Mouse (Mus musculus) heart, embryonic 14.5 days (tissue): ENCODE measurements around the gene Eaf2. TPM values are rescaled to one million over a fixed set of nuclear protein-coding genes. Genes with fewer than 3 reads are reported as not detected.

Experiments
- ATAC-seq: fragments of 200-750 bp; cut with Nextera tagmentation; 2 replicates; pipeline ENCODE4 v1.8.0; 2017; ENCODE audit warnings: low read depth, moderate TSS enrichment; ENCODE audit not compliant: insufficient number of reproducible peaks, insufficient read depth, low FRiP score
- H3K27ac ChIP-seq, 2 experiments: fragments of 200-500 bp in 1 of 2; fragments of 300-500 bp in 1 of 2; sonication (generic) in 1 of 2; replicated peaks in 1 of 2; 2 replicates each; pipeline ENCODE4 v1.5.1; 2012 to 2014; ENCODE audit warnings: low read depth in 2 of 2, low read length in 2 of 2, control low read depth in 1 of 2, mild to moderate bottlenecking in 1 of 2, mixed read lengths in 1 of 2; ENCODE audit not compliant: control insufficient read depth in 1 of 2, insufficient read depth in 1 of 2
- H3K27me3 ChIP-seq: fragments of 300-500 bp; sonication (generic); 2 replicates; pipeline ENCODE4 v1.6.1; 2014; ENCODE audit warnings: mild to moderate bottlenecking, low read length, control low read depth; ENCODE audit not compliant: control insufficient read depth, insufficient read depth
- H3K36me3 ChIP-seq: fragments of 300-500 bp; sonication (generic); 2 replicates; pipeline ENCODE4 v1.6.1; 2014; ENCODE audit warnings: mild to moderate bottlenecking, control low read depth, low read length, mixed read lengths; ENCODE audit not compliant: control insufficient read depth, insufficient read depth
- H3K4me1 ChIP-seq, 2 experiments: fragments of 200-500 bp in 1 of 2; fragments of 300-500 bp in 1 of 2; sonication (generic) in 1 of 2; 2 replicates each; pipeline ENCODE4 v1.6.1; 2012 to 2014; ENCODE audit warnings: low read length in 2 of 2, control low read depth in 1 of 2, mixed read lengths in 1 of 2; ENCODE audit not compliant: control insufficient read depth in 2 of 2, insufficient read depth in 2 of 2
- H3K4me2 ChIP-seq: fragments of 300-500 bp; sonication (generic); 2 replicates; pipeline ENCODE4 v1.6.1; 2014; ENCODE audit warnings: mild to moderate bottlenecking, low read length
- H3K4me3 ChIP-seq, 2 experiments: fragments of 200-500 bp in 1 of 2; fragments of 300-500 bp in 1 of 2; sonication (generic) in 1 of 2; 2 replicates each; pipeline ENCODE4 v1.5.1; 2012 to 2014; ENCODE audit warnings: low read length in 2 of 2, mild to moderate bottlenecking in 2 of 2, control low read depth in 1 of 2, low read depth in 1 of 2, moderate library complexity in 1 of 2; ENCODE audit not compliant: control insufficient read depth in 1 of 2, insufficient read depth in 1 of 2
- H3K9ac ChIP-seq: fragments of 300-500 bp; sonication (generic); 2 replicates; pipeline ENCODE4 v1.6.1; 2014; ENCODE audit warnings: mild to moderate bottlenecking, low read length
- H3K9me3 ChIP-seq: fragments of 300-500 bp; sonication (generic); 2 replicates; pipeline ENCODE4 v1.6.1; 2016; ENCODE audit warnings: low read length, control low read depth; ENCODE audit not compliant: control insufficient read depth
- WGBS: fragments of 180-500 bp; shearing (Covaris S2); extraction: QIAGEN DNeasy Blood & Tissue Kit; methylation state at CpG from one replicate; pipeline ENCODE4 v1.1.7; 2014; 5-methylcytosine and 5-hydroxymethylcytosine counted together
- polyA plus RNA-seq: library from polyadenylated mRNA; unstranded; fragments of >200 nt; fragmentation: Nextera tagmentation; extraction: Ambion mirVana; gene quantifications from 2 replicates; pipeline ENCODE4 v1.2.1, GENCODE M21; 2014

Eaf2 gene
- polyA plus RNA-seq, 1 experiment from 2014 or later: 1.2 TPM

- H3K9me3 ChIP-seq: no peaks in the 10 kb centered on the region
- no peak overlapping the region for H3K27ac ChIP-seq
- WGBS: 19% methylated on average over 7 of the region's 7 CpGs
Measured at GRCm38 (mm10) chr16:36817321-36817926, 57.4 kb downstream of the Eaf2 start.

GRCm38 (mm10) chr16:36816916-36817315 lies 57.9 kb downstream of the Eaf2 start:
- no peak overlapping the region for H3K4me2 ChIP-seq
- peaks cover 0 to 2% of the 10 kb centered on the region in 2 experiments; a peak in 1 of 4 replicates for H3K4me1 ChIP-seq
- ATAC-seq: no peak

More at GRCm38 (mm10) chr16:36817321-36817926, 57.4 kb downstream of the Eaf2 start:
- peak; percentile 79; the same call in 1 of the 2 replicates for ATAC-seq
- no peak overlapping the region for H3K9ac ChIP-seq
- H3K27me3 ChIP-seq: no peaks in the 10 kb centered on the region
- no peak overlapping the region for H3K4me2 ChIP-seq
- H3K4me3 ChIP-seq: no peak overlapping the region
- H3K4me1 ChIP-seq: peaks cover 0 to 2% of the 10 kb centered on the region in 2 experiments; a peak in 1 of 4 replicates
- H3K36me3 ChIP-seq: no peaks in the 10 kb centered on the region

GRCm38 (mm10) chr16:36813680-36814079 lies 61.1 kb downstream of the Eaf2 start:
- Histone ChIP-seq H3K4me1 (no peaks in the 10 kb centered on the region), H3K36me3 (no peaks in the 10 kb centered on the region), H3K9ac (no peak overlapping the region), H3K27ac (no peak overlapping the region), H3K9me3 (no peaks in the 10 kb centered on the region), H3K4me3 (no peak overlapping the region), H3K27me3 (no peaks in the 10 kb centered on the region), H3K4me2 (no peak overlapping the region)
- ATAC-seq: no peak
- WGBS: 53% methylated on average over 3 of the region's 3 CpGs

More at GRCm38 (mm10) chr16:36816916-36817315, 57.9 kb downstream of the Eaf2 start:
- Histone ChIP-seq H3K36me3 (no peaks in the 10 kb centered on the region), H3K4me3 (no peak overlapping the region), H3K27me3 (no peaks in the 10 kb centered on the region), H3K27ac (no peak overlapping the region), H3K9ac (no peak overlapping the region), H3K9me3 (no peaks in the 10 kb centered on the region)

GRCm38 (mm10) chr16:36808616-36809015 lies 66.2 kb downstream of the Eaf2 start:
- no peak for ATAC-seq
- no peak overlapping the region for H3K4me2 ChIP-seq
- no peak overlapping the region for H3K4me3 ChIP-seq
- no peak overlapping the region for H3K27ac ChIP-seq
- H3K4me1 ChIP-seq: no peaks in the 10 kb centered on the region
- H3K9ac ChIP-seq: no peak overlapping the region
- H3K36me3 ChIP-seq: no peaks in the 10 kb centered on the region
- no peaks in the 10 kb centered on the region for H3K9me3 ChIP-seq
- 91% methylated on average over 3 of the region's 3 CpGs for WGBS
- H3K27me3 ChIP-seq: no peaks in the 10 kb centered on the region

GRCm38 (mm10) chr16:36802361-36802760 lies 72.4 kb downstream of the Eaf2 start:
- H3K27me3 ChIP-seq: no peaks in the 10 kb centered on the region
- H3K9ac ChIP-seq: no peak overlapping the region
- ATAC-seq: no peak
- H3K9me3 ChIP-seq: no peaks in the 10 kb centered on the region
- H3K4me3 ChIP-seq: no peak overlapping the region
- H3K4me2 ChIP-seq: no peak overlapping the region
- H3K36me3 ChIP-seq: no peaks in the 10 kb centered on the region
- WGBS: 83% methylated on average over 3 of the region's 3 CpGs
- no peak overlapping the region for H3K27ac ChIP-seq
- H3K4me1 ChIP-seq: no peaks in the 10 kb centered on the region

- Histone ChIP-seq H3K4me3 (no peak overlapping the region), H3K27ac (no peak overlapping the region), H3K27me3 (no peaks in the 10 kb centered on the region), H3K4me1 (no peaks in the 10 kb centered on the region), H3K4me2 (no peak overlapping the region), H3K36me3 (no peaks in the 10 kb centered on the region), H3K9me3 (no peaks in the 10 kb centered on the region), H3K9ac (no peak overlapping the region)
- WGBS: 70% methylated on average over 2 of the region's 2 CpGs
- no peak for ATAC-seq
Measured at GRCm38 (mm10) chr16:36798334-36798733, 76.5 kb downstream of the Eaf2 start.

GRCm38 (mm10) chr16:36794976-36795375 lies 79.8 kb downstream of the Eaf2 start:
- no peaks in the 10 kb centered on the region; a peak in 1 of 4 replicates for H3K4me1 ChIP-seq
- H3K27me3 ChIP-seq: no peaks in the 10 kb centered on the region
- WGBS: 64% methylated on average over 2 of the region's 2 CpGs
- no peak overlapping the region for H3K27ac ChIP-seq
- H3K36me3 ChIP-seq: no peaks in the 10 kb centered on the region
- no peak for ATAC-seq
- H3K9me3 ChIP-seq: no peaks in the 10 kb centered on the region
- H3K9ac ChIP-seq: no peak overlapping the region
- no peak overlapping the region for H3K4me3 ChIP-seq
- H3K4me2 ChIP-seq: no peak overlapping the region

GRCm38 (mm10) chr16:36790166-36790565 lies 84.6 kb downstream of the Eaf2 start:
- H3K9ac ChIP-seq: no peak overlapping the region
- 63% methylated on average over 4 of the region's 4 CpGs for WGBS
- H3K36me3 ChIP-seq: no peaks in the 10 kb centered on the region
- ATAC-seq: no peak
- H3K4me1 ChIP-seq: no peaks in the 10 kb centered on the region; a peak in 1 of 4 replicates
- H3K4me2 ChIP-seq: no peak overlapping the region
- no peaks in the 10 kb centered on the region for H3K9me3 ChIP-seq
- H3K4me3 ChIP-seq: no peak overlapping the region
- no peaks in the 10 kb centered on the region for H3K27me3 ChIP-seq
- no peak overlapping the region for H3K27ac ChIP-seq
